7 mouse cellular contexts compared by ENCODE assay signal in genomic region chr12:83502190-83502589, GRCm38 (mm10). TPM values are rescaled to one million over a fixed set of nuclear protein-coding genes. Genes with fewer than 3 reads are reported as not detected.
DNase-seq lines count a peak whose midpoint lies in the region; ATAC-seq lines count a peak whose summit lies in the region.

No protein-coding gene starts in this region.

- no peak overlapping the region for H3K27ac ChIP-seq in embryonic facial prominence, embryonic 14.5 days (replicated peaks; ENCODE audit: low read depth, low read length)
- no peak overlapping the region for H3K27ac ChIP-seq in liver, embryonic 12.5 days

- H3K4me2 ChIP-seq in embryonic facial prominence, embryonic 14.5 days (ENCODE audit: low read depth, low read length) = no peak overlapping the region
- H3K4me2 ChIP-seq in liver, embryonic 12.5 days = peak overlapping the region; percentile 10; the same call in 1 of the 2 replicates

- H3K9me3 ChIP-seq in embryonic facial prominence, embryonic 14.5 days (ENCODE audit: control insufficient read depth, low read length) = no peaks in the 10 kb centered on the region
- no peaks in the 10 kb centered on the region for H3K9me3 ChIP-seq in liver, embryonic 12.5 days (replicated peaks)

- peak; percentile 55 for DNase-seq in urinary bladder, postnatal 14 days (ENCODE audit: low spot score)
- no peak for DNase-seq in urinary bladder, postnatal 10 days (ENCODE audit: low spot score)
- peak; percentile 42 to 65 for DNase-seq in adrenal gland, postnatal 36 days
- peak; percentile 87 for DNase-seq in embryonic facial prominence, embryonic 14.5 days (ENCODE audit: low spot score)
- DNase-seq in hindlimb bud, embryonic 11.5 days (ENCODE audit: extremely low spot score, low read depth, low spot score) = peak; percentile 71

- H3K4me1 ChIP-seq in embryonic facial prominence, embryonic 14.5 days (ENCODE audit: control insufficient read depth, insufficient read depth, low read length) = no peaks in the 10 kb centered on the region
- H3K4me1 ChIP-seq in liver, embryonic 12.5 days = peaks cover 8% of the 10 kb centered on the region; the same call in 1 of the 2 replicates

- H3K36me3 ChIP-seq in embryonic facial prominence, embryonic 14.5 days (ENCODE audit: control insufficient read depth, insufficient read depth, low read length) = no peaks in the 10 kb centered on the region
- no peaks in the 10 kb centered on the region for H3K36me3 ChIP-seq in liver, embryonic 12.5 days

- ATAC-seq in embryonic facial prominence, embryonic 14.5 days (ENCODE audit: low read depth) = peak; percentile 53; the same call in 1 of the 2 replicates
- 0 out of 2 replicates have a peak, but pooled peaks have one; percentile 8 for ATAC-seq in liver, embryonic 12.5 days
- ATAC-seq in neutrophil, adult 5-6 weeks (ENCODE audit: extremely low read depth, insufficient number of reproducible peaks, low FRiP score, poor library complexity, severe bottlenecking) = peak; percentile 61; the same call in 1 of the 2 replicates

- WGBS in embryonic facial prominence, embryonic 14.5 days = 6% methylated on average over 9 of the region's 9 CpGs
- WGBS in liver, embryonic 12.5 days (ENCODE audit: insufficient replicate concordance) = 4% methylated on average over 9 of the region's 9 CpGs

- no peaks in the 10 kb centered on the region for H3K27me3 ChIP-seq in embryonic facial prominence, embryonic 14.5 days (replicated peaks; ENCODE audit: control insufficient read depth, insufficient read depth, low read length)
- 0 out of 2 replicates have a peak, but pooled peaks cover 5% of the 10 kb centered on the region for H3K27me3 ChIP-seq in liver, embryonic 12.5 days (replicated peaks)

- no peak overlapping the region for H3K4me3 ChIP-seq in embryonic facial prominence, embryonic 14.5 days (ENCODE audit: low read depth, low read length)
- H3K4me3 ChIP-seq in liver, embryonic 12.5 days = no peak overlapping the region

- no peak overlapping the region for H3K9ac ChIP-seq in embryonic facial prominence, embryonic 14.5 days (ENCODE audit: low read depth, low read length)
- no peak overlapping the region for H3K9ac ChIP-seq in liver, embryonic 12.5 days

RNA-seq across cellular contexts. Expression of gene Dpf3, which starts 14.7 kb away (rescaled TPM):
- 10 to 100 TPM; 10.9 to 12.6 TPM for total RNA-seq in adrenal gland, postnatal 36 days (2021)
- 4.3 and 6.1 TPM in 2 replicates for polyA plus RNA-seq in embryonic facial prominence, embryonic 14.5 days (2014; fragmentation: Nextera tagmentation; extraction: Ambion mirVana)
- 8.2 and 8.5 TPM in 2 replicates for polyA plus RNA-seq in liver, embryonic 12.5 days (2016; fragmentation: Nextera tagmentation; extraction: Ambion mirVana)
- 0.47 and 0.86 TPM in 2 replicates for total RNA-seq in neutrophil, adult 5-6 weeks (2017)

RNA-seq across cellular contexts. Expression of gene Dcaf4, which starts 18.1 kb away (rescaled TPM):
- 10 to 100 TPM; 43.5 to 46.8 TPM for total RNA-seq in adrenal gland, postnatal 36 days (2021)
- 32.8 and 34.7 TPM in 2 replicates for polyA plus RNA-seq in embryonic facial prominence, embryonic 14.5 days (2014; fragmentation: Nextera tagmentation; extraction: Ambion mirVana)
- polyA plus RNA-seq in liver, embryonic 12.5 days (2016; fragmentation: Nextera tagmentation; extraction: Ambion mirVana) = 16.9 and 18.7 TPM in 2 replicates
- total RNA-seq in neutrophil, adult 5-6 weeks (2017) = 12.6 and 15.2 TPM in 2 replicates

Comparison
In these comparisons a context has a peak if more than half of its experiments do, and no peak if none do; other contexts are left out.
1. ATAC-seq: peak in every context shown above with its lines; median percentile 61 in neutrophil, adult 5-6 weeks; 53 in embryonic facial prominence, embryonic 14.5 days; 8 in liver, embryonic 12.5 days.